Mouse (Mus musculus) neural tube, embryonic 13.5 days (tissue): ENCODE data around the gene Cdk6. TPM values are rescaled to one million over a fixed set of nuclear protein-coding genes. Genes with fewer than 3 reads are reported as not detected.

Experiments
- ATAC-seq: fragments of 200-750 bp; cut with Nextera tagmentation; 2 replicates; pipeline ENCODE4 v1.8.0; 2017; ENCODE audit warnings: low read depth, mild to moderate bottlenecking, moderate TSS enrichment, moderate library complexity
- H3K27ac ChIP-seq: fragments of 300-500 bp; sonication (generic); replicated peaks from 2 replicates; pipeline ENCODE4 v1.5.1; 2015; ENCODE audit warnings: moderate library complexity, mild to moderate bottlenecking, inconsistent platforms
- H3K27me3 ChIP-seq: fragments of 300-500 bp; sonication (generic); 2 replicates; pipeline ENCODE4 v1.6.1; 2015; ENCODE audit warnings: mild to moderate bottlenecking, inconsistent platforms
- H3K36me3 ChIP-seq: fragments of 300-500 bp; sonication (generic); 2 replicates; pipeline ENCODE4 v1.6.1; 2015; ENCODE audit warnings: mild to moderate bottlenecking, inconsistent platforms
- H3K4me1 ChIP-seq: fragments of 300-500 bp; sonication (generic); replicated peaks from 2 replicates; pipeline ENCODE4 v1.6.1; 2015; ENCODE audit warnings: inconsistent platforms
- H3K4me2 ChIP-seq: fragments of 300-500 bp; sonication (generic); 2 replicates; pipeline ENCODE4 v1.6.1; 2015; ENCODE audit warnings: inconsistent platforms, mild to moderate bottlenecking, moderate library complexity
- H3K4me3 ChIP-seq: fragments of 300-500 bp; sonication (generic); 2 replicates; pipeline ENCODE4 v1.5.1; 2015; ENCODE audit warnings: mild to moderate bottlenecking, inconsistent platforms
- H3K9ac ChIP-seq: fragments of 300-500 bp; sonication (generic); 2 replicates; pipeline ENCODE4 v1.6.1; 2015; ENCODE audit warnings: moderate library complexity, mild to moderate bottlenecking, inconsistent platforms
- H3K9me3 ChIP-seq: fragments of 300-500 bp; sonication (generic); 2 replicates; pipeline ENCODE4 v1.6.1; 2016; ENCODE audit warnings: inconsistent platforms
- WGBS: fragments of 180-500 bp; shearing (Covaris S2); methylation state at CpG from one replicate; pipeline ENCODE4 v1.1.7; 2015; 5-methylcytosine and 5-hydroxymethylcytosine counted together
- polyA plus RNA-seq: library from polyadenylated mRNA; unstranded; fragments of >200 nt; fragmentation: Nextera tagmentation; extraction: Ambion mirVana; gene quantifications from 2 replicates; pipeline ENCODE4 v1.2.1, GENCODE M21; 2015

Gene Cdk6
- polyA plus RNA-seq, 1 experiment from 2014 or later, result 16.4 TPM

DNA sequence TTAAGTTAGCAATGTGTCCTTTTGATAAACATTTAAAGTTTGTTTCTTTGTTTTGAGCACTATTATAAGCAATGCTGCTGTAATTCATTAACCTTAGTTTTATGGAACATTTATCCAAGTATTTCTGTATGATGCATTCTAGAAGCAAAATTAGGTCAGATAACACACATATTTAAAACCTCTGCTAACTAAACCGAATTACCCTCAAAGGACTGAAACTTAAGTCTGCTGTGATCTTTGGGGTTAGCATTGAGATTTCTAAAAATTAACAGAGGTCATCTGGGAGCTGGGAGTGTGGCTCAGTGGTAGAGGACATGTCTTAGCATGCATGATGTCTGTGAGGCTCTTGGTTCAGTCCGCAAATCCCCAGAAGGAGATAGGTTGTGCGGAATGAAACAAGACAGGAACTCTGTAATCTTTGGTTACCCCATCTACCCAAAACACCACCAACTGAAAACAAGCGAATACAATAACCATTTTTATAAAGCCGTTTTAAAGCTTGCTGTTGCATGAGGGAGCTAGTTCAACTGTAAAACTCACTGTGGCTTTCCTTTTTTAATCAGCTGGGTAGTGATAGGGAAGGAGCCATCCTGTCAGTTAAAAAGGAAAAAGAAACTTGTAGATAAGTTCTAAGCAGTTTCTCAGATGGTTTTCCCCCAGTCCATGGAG lies 141.9 kb downstream of the Cdk6 start:
- WGBS, result 94% methylated on average over 5 of the region's 5 CpGs
- Histone ChIP-seq H3K36me3 (no peaks in the 10 kb centered on the region), H3K4me2 (no peak overlapping the region), H3K9me3 (no peaks in the 10 kb centered on the region), H3K9ac (no peak overlapping the region), H3K4me1 (0 out of 2 replicates have a peak, but pooled peaks cover 3% of the 10 kb centered on the region), H3K4me3 (no peak overlapping the region), H3K27ac (no peak overlapping the region), H3K27me3 (no peaks in the 10 kb centered on the region)
- ATAC-seq, result no peak

DNA sequence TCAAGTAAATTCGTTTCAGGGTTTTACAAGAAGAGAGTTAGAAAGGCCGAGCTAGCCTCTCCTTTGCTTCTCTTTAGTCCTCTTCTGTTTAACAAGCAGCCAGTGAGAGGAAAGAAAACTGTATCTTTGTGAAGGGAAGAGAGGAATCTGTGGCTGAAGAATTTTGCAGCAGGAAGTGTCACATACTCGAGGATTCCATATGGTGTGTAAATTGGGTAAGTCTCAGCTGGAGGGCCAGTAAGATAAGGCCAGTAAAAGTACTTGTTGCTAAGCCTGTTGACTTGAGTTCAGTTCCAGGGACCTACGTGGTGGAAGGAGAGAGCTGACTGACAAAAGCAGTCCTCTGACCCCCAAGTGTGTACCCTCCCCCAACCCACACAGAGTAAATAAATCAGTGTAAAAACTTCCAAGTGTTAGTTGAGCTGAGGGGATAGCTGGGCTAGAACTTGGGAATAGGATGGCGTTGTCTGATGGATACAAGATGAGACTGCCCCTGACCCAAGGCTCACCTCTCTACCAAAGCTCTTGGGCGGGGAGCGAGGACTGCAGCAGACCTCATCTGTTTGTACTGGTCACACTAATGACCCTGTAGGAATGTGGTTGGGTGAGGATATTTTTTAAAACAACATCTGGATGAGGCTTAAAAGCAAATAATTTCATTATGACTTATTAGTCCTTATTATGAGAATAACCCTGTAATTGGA lies 145.4 kb downstream of the Cdk6 start:
- Histone ChIP-seq H3K4me2 (no peak overlapping the region), H3K4me3 (no peak overlapping the region), H3K27ac (no peak overlapping the region), H3K9ac (no peak overlapping the region), H3K36me3 (no peaks in the 10 kb centered on the region), H3K27me3 (no peaks in the 10 kb centered on the region), H3K9me3 (no peaks in the 10 kb centered on the region), H3K4me1 (0 out of 2 replicates have a peak, but pooled peaks cover 10% of the 10 kb centered on the region)
- no peak for ATAC-seq
- WGBS, result 79% methylated on average over 7 of the region's 7 CpGs

DNA sequence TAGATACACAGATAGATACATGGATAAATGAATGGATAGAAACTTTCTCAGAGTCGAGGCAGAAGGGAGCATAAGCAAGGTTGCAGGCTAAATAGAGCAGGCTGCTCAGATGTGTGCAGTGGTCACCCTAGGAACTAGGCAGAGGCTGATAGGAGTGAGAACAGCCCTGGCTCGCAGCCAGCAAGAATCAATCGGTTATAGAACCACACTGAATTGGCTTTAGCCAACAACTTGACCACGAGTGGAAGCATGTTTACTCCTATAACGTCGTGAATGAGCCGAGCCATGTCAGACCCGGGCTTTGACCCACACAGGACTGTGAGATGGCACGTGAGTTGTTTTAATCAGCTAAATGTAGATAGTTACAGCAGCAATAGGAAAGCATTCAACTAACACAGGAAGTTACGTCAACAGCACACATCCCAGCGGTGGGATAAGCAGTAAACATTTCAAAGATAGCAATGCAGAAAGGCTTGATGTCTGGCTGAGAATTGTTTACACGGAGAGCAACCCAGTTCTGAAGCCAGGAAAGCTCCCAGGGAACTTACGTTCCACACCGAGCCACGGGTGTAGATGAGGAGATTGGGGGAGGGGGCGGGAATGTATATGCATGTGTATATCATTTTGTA lies 147.0 kb downstream of the Cdk6 start:
- no peaks in the 10 kb centered on the region for H3K27me3 ChIP-seq
- WGBS, result 85% methylated on average over 16 of the region's 16 CpGs
- no peaks in the 10 kb centered on the region for H3K36me3 ChIP-seq
- H3K4me1 ChIP-seq, result 0 out of 2 replicates have a peak, but pooled peaks cover 10% of the 10 kb centered on the region
- H3K9me3 ChIP-seq, result no peaks in the 10 kb centered on the region
- no peak overlapping the region for H3K27ac ChIP-seq
- H3K4me3 ChIP-seq, result no peak overlapping the region
- no peak overlapping the region for H3K4me2 ChIP-seq
- ATAC-seq, result no peak
- H3K9ac ChIP-seq, result no peak overlapping the region

DNA sequence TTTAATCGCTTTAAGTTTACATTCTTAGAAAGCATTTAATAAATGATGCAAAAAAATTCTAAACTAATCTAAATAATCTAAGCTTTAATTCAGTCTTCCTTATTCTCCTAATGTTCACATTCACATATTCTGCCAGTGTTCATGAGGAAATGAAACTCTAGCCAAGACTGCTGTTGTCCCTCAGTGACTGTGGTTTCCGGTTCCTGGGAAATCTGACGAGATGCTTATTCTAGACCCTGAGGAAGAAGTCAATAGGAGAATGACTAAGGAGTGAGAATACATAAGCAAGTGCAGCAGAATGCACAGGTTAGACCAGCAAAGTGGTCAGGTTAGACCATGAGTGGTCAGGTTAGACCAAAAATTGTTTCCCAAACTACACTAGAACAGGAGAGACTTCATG lies 149.1 kb downstream of the Cdk6 start:
- Histone ChIP-seq H3K9me3 (no peaks in the 10 kb centered on the region), H3K4me2 (no peak overlapping the region), H3K4me3 (no peak overlapping the region), H3K27me3 (no peaks in the 10 kb centered on the region), H3K27ac (no peak overlapping the region), H3K36me3 (no peaks in the 10 kb centered on the region), H3K4me1 (0 out of 2 replicates have a peak, but pooled peaks cover 10% of the 10 kb centered on the region), H3K9ac (no peak overlapping the region)
- 95% methylated on average over 3 of the region's 3 CpGs for WGBS
- ATAC-seq, result no peak

DNA sequence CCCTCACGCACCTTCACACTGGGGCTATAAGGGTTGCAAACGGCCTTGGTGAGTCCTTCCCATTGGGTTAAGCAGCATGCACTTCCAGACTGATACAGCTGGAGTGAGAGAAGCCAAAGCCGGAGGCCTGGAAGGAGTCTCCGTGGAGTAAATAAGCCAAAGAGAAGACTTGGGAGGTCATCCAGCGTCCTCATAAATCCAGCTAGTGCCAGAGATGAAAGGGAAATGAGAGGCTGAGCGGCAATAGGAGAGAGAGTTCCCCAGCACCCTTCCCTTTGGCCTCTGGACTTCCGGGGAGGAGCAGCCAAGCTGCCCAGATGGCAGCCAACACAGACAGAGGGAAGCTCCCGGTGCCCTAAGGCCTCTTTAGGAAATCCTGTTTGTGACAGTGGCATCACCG lies 149.8 kb downstream of the Cdk6 start:
- H3K9ac ChIP-seq, result no peak overlapping the region
- no peaks in the 10 kb centered on the region for H3K36me3 ChIP-seq
- H3K4me2 ChIP-seq, result no peak overlapping the region
- no peaks in the 10 kb centered on the region for H3K9me3 ChIP-seq
- no peak overlapping the region for H3K4me3 ChIP-seq
- H3K4me1 ChIP-seq, result 0 out of 2 replicates have a peak, but pooled peaks cover 10% of the 10 kb centered on the region
- no peak for ATAC-seq
- H3K27me3 ChIP-seq, result no peaks in the 10 kb centered on the region
- H3K27ac ChIP-seq, result no peak overlapping the region
- WGBS, result 42% methylated on average over 9 of the region's 9 CpGs

DNA sequence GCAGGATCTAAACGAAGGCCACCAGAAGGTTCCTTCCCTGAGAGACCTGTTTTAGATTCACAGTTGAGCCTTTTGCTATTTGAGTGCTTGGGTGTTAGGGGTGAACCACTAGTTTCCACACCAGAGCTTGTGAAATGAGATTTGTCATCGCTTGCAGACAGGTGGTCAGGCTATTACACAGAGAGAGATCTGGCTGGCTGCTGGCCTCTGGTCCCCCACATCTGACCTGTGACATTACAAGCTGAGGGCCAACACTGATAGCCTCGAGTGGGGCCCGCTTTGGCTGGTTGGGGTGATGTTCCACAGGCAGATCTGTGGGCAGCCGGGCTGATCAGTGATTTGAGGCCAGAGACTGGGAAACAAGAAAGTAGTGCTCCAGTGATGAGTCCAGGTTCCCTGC lies 150.6 kb downstream of the Cdk6 start:
- no peaks in the 10 kb centered on the region for H3K9me3 ChIP-seq
- ATAC-seq, result no peak

DNA sequence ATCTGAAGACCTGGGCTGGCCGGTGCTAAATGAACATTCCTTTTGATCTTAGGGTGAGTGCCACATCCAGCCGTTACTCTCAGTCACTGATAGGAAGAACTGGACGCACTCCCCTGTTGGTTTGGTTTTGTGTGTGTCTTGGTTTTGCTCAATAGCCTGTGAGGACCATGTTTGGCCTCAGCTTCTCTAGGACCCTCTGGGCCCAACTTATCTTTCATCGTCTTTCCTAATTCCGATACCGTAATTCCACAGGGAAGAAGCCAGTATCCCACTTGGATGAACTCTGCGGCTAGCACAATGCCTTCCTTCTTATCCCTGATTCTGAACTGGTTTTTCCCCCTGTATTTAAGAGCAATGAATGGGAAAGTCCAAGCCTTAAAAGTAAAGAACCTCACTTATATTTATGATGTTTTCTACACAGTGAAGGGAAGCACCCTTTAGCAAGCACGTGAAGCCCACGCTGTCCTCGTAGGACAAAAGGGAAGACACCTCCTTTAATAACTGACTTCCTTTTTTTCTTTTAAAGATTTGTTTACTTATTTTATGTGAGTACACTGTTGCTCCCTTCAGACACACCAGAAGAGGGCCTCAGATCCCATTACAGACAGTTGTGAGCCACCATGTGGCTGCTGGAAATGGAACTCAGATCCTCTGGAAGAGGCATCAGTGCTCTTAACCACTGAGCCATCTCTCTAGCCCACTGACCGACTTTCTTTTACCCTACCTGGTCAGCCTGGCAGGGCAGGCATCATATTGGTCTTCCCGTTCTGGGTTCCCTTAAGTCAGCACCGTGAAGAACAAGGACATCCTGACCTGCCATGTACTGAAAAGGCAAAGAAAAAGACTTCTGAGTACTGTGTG lies 151.7 kb downstream of the Cdk6 start:
- no peaks in the 10 kb centered on the region for H3K9me3 ChIP-seq
- H3K27ac ChIP-seq, result no peak overlapping the region
- no peak overlapping the region for H3K9ac ChIP-seq
- H3K4me2 ChIP-seq, result no peak overlapping the region
- no peaks in the 10 kb centered on the region for H3K36me3 ChIP-seq
- no peak for ATAC-seq
- 0 out of 2 replicates have a peak, but pooled peaks cover 9% of the 10 kb centered on the region for H3K4me1 ChIP-seq
- WGBS, result 90% methylated on average over 13 of the region's 13 CpGs
- no peak overlapping the region for H3K4me3 ChIP-seq
- no peaks in the 10 kb centered on the region for H3K27me3 ChIP-seq

More for the DNA sequence above, 150.6 kb downstream of the Cdk6 start:
- 75% methylated on average over 5 of the region's 5 CpGs for WGBS
- Histone ChIP-seq H3K27me3 (no peaks in the 10 kb centered on the region), H3K4me1 (0 out of 2 replicates have a peak, but pooled peaks cover 10% of the 10 kb centered on the region), H3K27ac (no peak overlapping the region), H3K9ac (no peak overlapping the region), H3K36me3 (no peaks in the 10 kb centered on the region), H3K4me2 (no peak overlapping the region), H3K4me3 (no peak overlapping the region)

DNA sequence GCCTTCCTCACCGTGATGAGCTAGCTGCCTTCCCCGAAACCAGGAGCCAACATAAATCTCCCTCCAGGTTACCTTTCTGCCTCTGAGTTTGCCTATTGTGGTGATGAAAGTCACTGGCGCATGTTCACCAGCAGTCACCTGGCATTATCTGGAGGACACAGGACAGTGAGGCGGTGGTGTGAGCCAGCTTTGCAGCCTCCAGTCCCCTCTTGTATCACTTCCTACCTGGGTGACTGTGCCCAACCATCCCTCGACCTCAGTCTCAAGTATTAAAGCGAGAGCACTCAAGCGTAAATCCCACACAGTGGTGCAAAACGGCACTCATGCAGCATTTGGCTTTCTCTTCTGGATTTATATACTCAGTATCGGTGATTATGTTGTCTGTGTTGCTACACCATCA lies 152.7 kb downstream of the Cdk6 start:
- no peak for ATAC-seq
- Histone ChIP-seq H3K4me1 (0 out of 2 replicates have a peak, but pooled peaks cover 5% of the 10 kb centered on the region), H3K9me3 (no peaks in the 10 kb centered on the region), H3K9ac (no peak overlapping the region), H3K27ac (no peak overlapping the region), H3K36me3 (no peaks in the 10 kb centered on the region), H3K4me3 (no peak overlapping the region), H3K27me3 (no peaks in the 10 kb centered on the region), H3K4me2 (no peak overlapping the region)
- 92% methylated on average over 9 of the region's 9 CpGs for WGBS

DNA sequence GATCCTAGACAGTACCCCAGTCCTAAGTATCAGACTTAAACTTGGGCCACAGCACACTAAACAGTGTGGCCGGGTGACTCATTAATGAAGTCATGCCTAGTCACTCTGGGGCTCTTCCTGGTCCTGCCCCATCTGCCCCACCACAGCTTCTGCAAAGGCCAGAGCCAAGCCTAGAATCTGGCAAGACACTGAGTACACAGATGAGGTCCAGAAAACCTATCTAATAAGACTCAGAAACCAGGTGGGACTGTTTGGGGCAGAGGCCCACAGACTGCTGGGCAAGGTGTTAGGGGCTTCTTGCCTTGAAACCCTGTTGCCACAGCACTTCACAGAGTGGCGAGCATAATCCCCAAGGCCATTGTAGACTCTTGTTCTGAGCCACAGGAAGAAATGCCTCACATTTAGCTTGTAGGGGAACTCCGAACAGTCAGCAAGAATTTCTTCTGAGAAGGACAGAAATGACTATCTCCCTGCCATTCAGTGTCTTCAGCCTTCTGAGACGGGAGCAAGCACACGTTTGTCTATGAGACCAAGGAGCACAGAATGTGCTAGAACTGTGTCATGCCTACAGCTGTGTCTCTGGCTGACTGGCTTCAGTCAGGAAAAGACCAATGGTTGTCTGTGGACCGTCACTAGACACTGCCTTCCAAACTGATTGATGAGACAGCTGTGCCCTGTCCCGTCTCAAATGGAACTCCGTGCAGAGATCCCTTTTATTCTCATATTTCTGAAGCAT lies 153.3 kb downstream of the Cdk6 start:
- H3K4me3 ChIP-seq, result no peak overlapping the region
- no peak overlapping the region for H3K4me2 ChIP-seq
- H3K9ac ChIP-seq, result no peak overlapping the region
- no peak for ATAC-seq
- H3K4me1 ChIP-seq, result 0 out of 2 replicates have a peak, but pooled peaks cover 5% of the 10 kb centered on the region
- H3K27me3 ChIP-seq, result no peaks in the 10 kb centered on the region
- H3K9me3 ChIP-seq, result no peaks in the 10 kb centered on the region
- no peak overlapping the region for H3K27ac ChIP-seq
- no peaks in the 10 kb centered on the region for H3K36me3 ChIP-seq
- WGBS, result 86% methylated on average over 8 of the region's 8 CpGs

DNA sequence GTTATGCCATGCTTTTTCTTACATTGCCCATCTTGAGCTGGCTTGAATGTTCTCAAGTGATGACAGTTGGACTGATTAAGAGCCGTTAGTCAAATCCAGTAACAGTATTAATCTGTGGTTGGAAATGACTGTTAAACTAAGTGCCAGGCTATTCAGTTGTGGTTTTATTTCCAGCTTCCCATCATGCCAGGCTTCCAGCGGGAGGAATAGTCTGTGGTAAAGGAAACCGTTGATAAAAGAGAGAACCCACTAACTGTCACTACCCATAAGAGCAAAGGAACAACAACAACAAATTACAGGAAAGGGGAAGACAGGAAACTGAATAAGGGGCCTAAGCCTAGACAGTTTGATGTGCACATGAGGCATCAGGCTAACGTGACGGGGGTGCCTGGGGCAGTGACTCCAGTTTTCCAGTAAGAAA lies 156.2 kb downstream of the Cdk6 start:
- WGBS, result 89% methylated on average over 5 of the region's 5 CpGs

DNA sequence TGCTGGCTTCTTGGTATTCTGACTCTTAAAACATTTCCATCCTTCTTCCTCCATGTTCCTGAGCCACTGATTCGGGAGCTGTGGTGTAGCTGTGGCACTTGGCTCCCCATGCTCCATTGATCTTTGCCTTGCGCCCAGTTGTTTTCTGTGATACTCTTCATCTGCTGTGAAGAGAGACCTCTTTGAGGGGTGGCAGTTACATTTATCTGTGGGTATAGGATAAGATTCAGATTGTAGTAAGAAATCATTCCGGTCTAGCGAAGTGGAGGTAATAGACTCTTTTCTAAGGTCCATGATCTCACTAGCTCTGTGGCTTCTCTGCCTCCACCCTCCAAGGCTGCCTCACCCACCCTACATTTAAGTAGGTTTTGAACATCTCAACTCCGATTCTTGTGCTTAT lies 159.0 kb downstream of the Cdk6 start:
- Histone ChIP-seq H3K4me2 (no peak overlapping the region), H3K4me3 (no peak overlapping the region), H3K9ac (no peak overlapping the region), H3K36me3 (no peaks in the 10 kb centered on the region), H3K9me3 (no peaks in the 10 kb centered on the region), H3K27me3 (no peaks in the 10 kb centered on the region), H3K27ac (no peak overlapping the region), H3K4me1 (peaks cover 22% of the 10 kb centered on the region)
- 90% methylated on average over 5 of the region's 5 CpGs for WGBS
- no peak for ATAC-seq

More for the DNA sequence above, 156.2 kb downstream of the Cdk6 start:
- Histone ChIP-seq H3K27ac (no peak overlapping the region), H3K9me3 (no peaks in the 10 kb centered on the region), H3K27me3 (no peaks in the 10 kb centered on the region), H3K4me3 (no peak overlapping the region), H3K4me1 (peaks cover 13% of the 10 kb centered on the region), H3K9ac (no peak overlapping the region), H3K4me2 (no peak overlapping the region), H3K36me3 (no peaks in the 10 kb centered on the region)
- ATAC-seq, result no peak
